Mouse (Mus musculus): Measurements from ENCODE around the gene Plcd1.

- TF ChIP-seq CTCF (IDR thresholded peaks at IDR 0.05; ENCODE audit: low read depth, low read length): no peak
- no peak for TF ChIP-seq POLR2A (IDR thresholded peaks at IDR 0.05; ENCODE audit: extremely low read depth, insufficient read depth, low read length)
Measured at GRCm38 (mm10) chr9:119087309-119087708, 6.0 kb downstream of the Plcd1 start.

Data from liver, adult 2 months (tissue).